Mouse (Mus musculus): ENCODE measurements around the gene Rfx7.
A peak's percentile ranks its signal among the peaks of the same experiment; 100 is the strongest.

DNA sequence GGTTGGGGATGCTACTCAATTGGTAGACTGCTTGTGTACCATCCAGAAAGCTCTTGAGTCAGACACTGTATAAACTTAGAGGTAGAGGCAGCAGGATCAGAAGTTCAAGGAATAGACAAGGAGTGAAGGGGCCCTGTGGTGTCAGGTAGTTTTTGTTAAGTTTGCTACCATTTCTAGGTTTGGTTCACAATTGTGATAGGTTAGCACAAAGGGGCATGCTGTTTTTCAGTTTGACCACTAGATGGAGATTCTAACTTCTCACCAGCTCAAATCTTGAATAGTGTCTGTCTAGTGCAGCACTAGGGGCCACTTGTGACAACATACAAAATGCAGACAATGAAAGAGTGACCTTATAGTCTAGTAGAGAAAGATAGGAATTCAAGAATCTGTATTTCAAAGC is 103.1 kb downstream of the Rfx7 start:
- TF ChIP-seq CTCF (IDR thresholded peaks at IDR 0.05; ENCODE audit: borderline replicate concordance, insufficient read depth, low read depth, low read length) (peak; percentile 44; the same call in 1 of the 2 replicates), POLR2A (IDR thresholded peaks at IDR 0.05; ENCODE audit: borderline replicate concordance, insufficient read depth, low read length) (no peak)
